Mouse (Mus musculus) granulocyte monocyte progenitor cell, adult 5-6 weeks (primary cell): Measurements from ENCODE around the gene 1810046K07Rik. TPM values are rescaled to one million over a fixed set of nuclear protein-coding genes. Genes with fewer than 3 reads are reported as not detected.

ENCODE experiments used
- total RNA-seq, 2 experiments: library from RNA; stranded (forward) in 1 of 2; stranded (reverse) in 1 of 2; fragments of 200-712, 200-1000 nt in 1 of 2; fragments of >200 nt in 1 of 2; fragmentation: Nextera tagmentation in 1 of 2; gene quantifications; 2 replicates each; pipeline ENCODE4 v1.2.3; 2014 to 2017

1810046K07Rik gene
- total RNA-seq, 2 experiments from 2014 or later, result not detected

Other genes starting within 250 kb of the 1810046K07Rik start
- gene 4833427G06Rik, start 226.8 kb downstream of the 1810046K07Rik start, total RNA-seq (2014; fragmentation: Nextera tagmentation), result not detected in 2 replicates
- gene 4833427G06Rik, start 226.8 kb downstream of the 1810046K07Rik start, total RNA-seq (2017), result not detected in 2 replicates
- 0.70 TPM in 1 of 2 replicates, not detected in the other for gene Gm32742, start 163.4 kb downstream of the 1810046K07Rik start, total RNA-seq (2014; fragmentation: Nextera tagmentation)
- gene Gm32742, start 163.4 kb downstream of the 1810046K07Rik start, total RNA-seq (2017), result 0.21 and 0.26 TPM in 2 replicates
- gene Pou2af1, start 115.2 kb downstream of the 1810046K07Rik start, total RNA-seq (2014; fragmentation: Nextera tagmentation), result not detected in 2 replicates
- gene Pou2af1, start 115.2 kb downstream of the 1810046K07Rik start, total RNA-seq (2017), result not detected in 2 replicates
- 1.1 TPM in 1 of 2 replicates, not detected in the other for gene Colca2, start 50.3 kb downstream of the 1810046K07Rik start, total RNA-seq (2014; fragmentation: Nextera tagmentation)
- not detected in 2 replicates for gene Colca2, start 50.3 kb downstream of the 1810046K07Rik start, total RNA-seq (2017)